Mouse (Mus musculus): ENCODE results near the gene Fam189b. TPM values are rescaled to one million over a fixed set of nuclear protein-coding genes. Genes with fewer than 3 reads are reported as not detected.

Gene Fam189b
- polyA plus RNA-seq, 1 experiment: 86.8 TPM

- H3K4me1 ChIP-seq (ENCODE audit: control insufficient read depth, insufficient read depth, low read length): peaks cover 11% of the 10 kb centered on the region; the same call in 1 of the 2 replicates
- peak in 1 of 2 experiments; percentile 8 for DNase-seq
- H3K27ac ChIP-seq (ENCODE audit: insufficient read depth, low read length): no peak overlapping the region
- TF ChIP-seq POLR2A (IDR thresholded peaks at IDR 0.05; ENCODE audit: borderline replicate concordance, insufficient read depth, low read length) (no peak), CTCF (IDR thresholded peaks at IDR 0.05; ENCODE audit: borderline replicate concordance, insufficient read depth, low read depth, low read length) (no peak)
- H3K4me3 ChIP-seq (replicated peaks; ENCODE audit: insufficient read depth, low read depth, low read length): no peak overlapping the region
- H3K27me3 ChIP-seq (ENCODE audit: control insufficient read depth, insufficient read depth, low read length): no peaks in the 10 kb centered on the region
- 89% methylated on average over 10 of the region's 10 CpGs for WGBS
Measured at GRCm38 (mm10) chr3:89175544-89175943, 7.4 kb upstream of the Fam189b start.

DNA sequence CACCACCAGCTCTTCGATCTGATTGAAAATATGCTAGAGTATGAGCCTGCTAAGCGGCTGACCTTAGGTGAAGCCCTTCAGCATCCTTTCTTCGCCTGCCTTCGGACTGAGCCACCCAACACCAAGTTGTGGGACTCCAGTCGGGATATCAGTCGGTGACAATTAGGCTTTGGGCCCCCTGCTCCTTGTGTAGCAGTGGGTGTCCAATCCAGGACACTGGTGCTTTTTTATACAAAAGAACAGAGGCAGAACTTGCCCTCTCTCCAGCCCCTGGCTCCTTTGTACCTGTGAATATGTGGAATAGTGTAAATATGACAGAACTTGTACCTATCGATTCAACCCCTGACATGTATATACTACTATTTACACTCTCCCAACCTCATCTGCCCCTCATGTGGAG lies 6.5 kb upstream of the Fam189b start:
- peak in 1 of 2 experiments; percentile 25 for DNase-seq
- Histone ChIP-seq H3K4me1 (ENCODE audit: control insufficient read depth, insufficient read depth, low read length) (peaks cover 11% of the 10 kb centered on the region; the same call in 1 of the 2 replicates), H3K27me3 (ENCODE audit: control insufficient read depth, insufficient read depth, low read length) (no peaks in the 10 kb centered on the region), H3K4me3 (replicated peaks; ENCODE audit: insufficient read depth, low read depth, low read length) (no peak overlapping the region), H3K27ac (ENCODE audit: insufficient read depth, low read length) (no peak overlapping the region)
- no peak for TF ChIP-seq CTCF (IDR thresholded peaks at IDR 0.05; ENCODE audit: borderline replicate concordance, insufficient read depth, low read depth, low read length)
- no peak for TF ChIP-seq POLR2A (IDR thresholded peaks at IDR 0.05; ENCODE audit: borderline replicate concordance, insufficient read depth, low read length)
- WGBS: 84% methylated on average over 7 of the region's 7 CpGs

- H3K27ac ChIP-seq (ENCODE audit: insufficient read depth, low read length): peak within 1 kb of the TSS; percentile 47
- TF ChIP-seq CTCF (IDR thresholded peaks at IDR 0.05; ENCODE audit: borderline replicate concordance, insufficient read depth, low read depth, low read length) (no peak; the same call in 1 of the 2 replicates), POLR2A (IDR thresholded peaks at IDR 0.05; ENCODE audit: borderline replicate concordance, insufficient read depth, low read length) (peak; percentile 87)
- WGBS: under 1% methylated on average over 43 of the region's 43 CpGs
- H3K4me3 ChIP-seq (replicated peaks; ENCODE audit: insufficient read depth, low read depth, low read length): peak within 1 kb of the TSS; percentile 90
- H3K27me3 ChIP-seq (ENCODE audit: control insufficient read depth, insufficient read depth, low read length): no peaks in the 10 kb centered on the region
- H3K4me1 ChIP-seq (ENCODE audit: control insufficient read depth, insufficient read depth, low read length): peaks cover 11% of the 10 kb centered on the region; the same call in 1 of the 2 replicates
- DNase-seq: peak; percentile 85 to 95
Measured at GRCm38 (mm10) chr3:89177242-89178106, 5.5 kb upstream of the Fam189b start, which contains the start of gene Scamp3. Scamp3 (plus strand) TSS chr3:89177473.

DNA sequence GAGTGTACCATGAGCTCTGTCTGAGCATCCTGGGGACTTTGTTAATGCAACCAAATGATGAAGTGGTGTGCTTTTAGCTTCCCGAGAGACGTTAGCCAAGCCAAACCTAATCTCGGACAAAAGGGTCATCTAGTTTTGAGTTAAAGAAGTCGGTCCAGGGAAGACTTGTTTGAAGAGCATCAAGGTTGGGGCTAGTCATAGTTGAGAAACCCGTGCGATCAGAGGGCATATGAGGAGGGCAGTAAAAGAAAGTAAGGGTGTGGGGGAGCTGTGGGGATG lies 4.9 kb upstream of the Fam189b start:
- DNase-seq: no peak
- Histone ChIP-seq H3K27me3 (ENCODE audit: control insufficient read depth, insufficient read depth, low read length) (no peaks in the 10 kb centered on the region), H3K4me3 (replicated peaks; ENCODE audit: insufficient read depth, low read depth, low read length) (peak overlapping the region; percentile 90), H3K27ac (ENCODE audit: insufficient read depth, low read length) (peak overlapping the region; percentile 47), H3K4me1 (ENCODE audit: control insufficient read depth, insufficient read depth, low read length) (peaks cover 11% of the 10 kb centered on the region; the same call in 1 of the 2 replicates)
- 6% methylated on average over 6 of the region's 6 CpGs for WGBS
- no peak for TF ChIP-seq CTCF (IDR thresholded peaks at IDR 0.05; ENCODE audit: borderline replicate concordance, insufficient read depth, low read depth, low read length)

GRCm38 (mm10) chr3:89179056-89179455 lies 3.9 kb upstream of the Fam189b start:
- DNase-seq: no peak
- peaks cover 14% of the 10 kb centered on the region for H3K4me1 ChIP-seq (ENCODE audit: control insufficient read depth, insufficient read depth, low read length)
- no peak overlapping the region for H3K27ac ChIP-seq (ENCODE audit: insufficient read depth, low read length)
- no peaks in the 10 kb centered on the region for H3K27me3 ChIP-seq (ENCODE audit: control insufficient read depth, insufficient read depth, low read length)
- no peak overlapping the region for H3K4me3 ChIP-seq (replicated peaks; ENCODE audit: insufficient read depth, low read depth, low read length)
- WGBS: 86% methylated on average over 11 of the region's 11 CpGs
- TF ChIP-seq CTCF (IDR thresholded peaks at IDR 0.05; ENCODE audit: borderline replicate concordance, insufficient read depth, low read depth, low read length) (no peak), POLR2A (IDR thresholded peaks at IDR 0.05; ENCODE audit: borderline replicate concordance, insufficient read depth, low read length) (no peak)

DNA sequence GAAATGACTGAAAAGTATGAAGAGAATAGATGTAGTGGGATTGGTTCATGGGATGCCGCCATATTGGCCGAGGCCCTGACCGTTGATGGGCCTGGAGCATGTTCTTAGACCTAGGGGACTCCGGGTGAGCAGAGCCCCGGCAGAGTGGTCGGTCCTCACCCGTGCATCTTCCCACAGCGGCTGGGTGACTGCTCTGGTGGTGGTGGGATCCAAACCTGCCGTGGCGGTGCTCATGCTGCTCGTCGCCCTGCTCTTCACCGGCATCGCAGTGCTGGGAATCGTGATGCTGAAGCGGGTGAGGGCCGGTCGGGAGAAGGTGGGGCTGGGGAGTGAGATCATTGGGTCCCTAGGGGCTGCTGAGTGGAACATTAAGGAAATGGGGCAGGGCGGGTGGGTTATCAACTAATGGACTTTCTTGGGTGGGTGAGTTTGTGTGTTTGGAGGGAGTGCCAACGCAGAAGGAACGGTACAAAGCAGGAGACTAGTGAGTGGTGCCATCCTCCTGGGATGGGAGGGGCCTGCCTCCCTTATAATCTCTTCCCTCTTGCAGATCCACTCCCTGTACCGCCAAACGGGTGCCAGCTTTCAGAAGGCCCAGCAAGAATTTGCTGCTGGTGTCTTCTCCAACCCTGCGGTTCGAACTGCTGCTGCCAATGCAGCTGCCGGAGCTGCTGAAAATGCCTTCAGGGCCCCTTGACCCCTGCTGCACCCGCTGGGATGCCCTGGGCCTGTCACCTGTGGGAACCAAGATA lies 1.0 kb upstream of the Fam189b start:
- TF ChIP-seq POLR2A (IDR thresholded peaks at IDR 0.05; ENCODE audit: borderline replicate concordance, insufficient read depth, low read length) (no peak), CTCF (IDR thresholded peaks at IDR 0.05; ENCODE audit: borderline replicate concordance, insufficient read depth, low read depth, low read length) (no peak)
- H3K27me3 ChIP-seq (ENCODE audit: control insufficient read depth, insufficient read depth, low read length): no peaks in the 10 kb centered on the region
- H3K4me3 ChIP-seq (replicated peaks; ENCODE audit: insufficient read depth, low read depth, low read length): no peak overlapping the region
- peaks cover 19% of the 10 kb centered on the region for H3K4me1 ChIP-seq (ENCODE audit: control insufficient read depth, insufficient read depth, low read length)
- DNase-seq: no peak
- no peak overlapping the region for H3K27ac ChIP-seq (ENCODE audit: insufficient read depth, low read length)
- WGBS: 91% methylated on average over 27 of the region's 27 CpGs

GRCm38 (mm10) chr3:89182531-89183057 lies 349 bp upstream of the Fam189b start:
- H3K27me3 ChIP-seq (ENCODE audit: control insufficient read depth, insufficient read depth, low read length): no peaks in the 10 kb centered on the region
- 45% methylated on average over 7 of the region's 7 CpGs for WGBS
- peaks cover 19% of the 10 kb centered on the region for H3K4me1 ChIP-seq (ENCODE audit: control insufficient read depth, insufficient read depth, low read length)
- H3K4me3 ChIP-seq (replicated peaks; ENCODE audit: insufficient read depth, low read depth, low read length): peak overlapping the region; percentile 69
- TF ChIP-seq CTCF (IDR thresholded peaks at IDR 0.05; ENCODE audit: borderline replicate concordance, insufficient read depth, low read depth, low read length): no peak
- TF ChIP-seq POLR2A (IDR thresholded peaks at IDR 0.05; ENCODE audit: borderline replicate concordance, insufficient read depth, low read length): no peak
- no peak overlapping the region for H3K27ac ChIP-seq (ENCODE audit: insufficient read depth, low read length)
- DNase-seq: no peak
